Mouse (Mus musculus): ENCODE measurements around the gene Tmprss11a.

DNA sequence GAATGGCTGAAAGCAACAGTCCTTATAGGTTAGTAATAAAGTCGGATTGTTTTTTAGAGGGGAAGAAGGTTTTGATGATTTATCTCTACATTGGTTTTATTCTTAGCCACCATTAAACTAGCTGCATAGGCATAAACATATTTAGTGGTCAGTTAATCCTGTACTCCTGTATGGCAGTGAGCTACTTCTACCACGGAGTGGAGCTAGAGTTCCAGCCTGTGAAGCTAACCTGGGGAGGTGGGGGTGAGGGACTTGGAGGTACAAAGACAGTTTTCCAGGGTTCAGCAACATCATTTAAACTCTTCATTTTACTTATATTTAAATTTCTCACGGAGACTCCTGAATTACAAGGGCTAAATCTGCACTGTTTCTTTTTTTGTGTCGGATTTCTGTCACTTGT is 49.3 kb downstream of the Tmprss11a start:
- TF ChIP-seq IRF4 (IDR thresholded peaks at IDR 0.05; ENCODE audit: low read depth, low read length) (no peak), EP300 (IDR thresholded peaks at IDR 0.05; ENCODE audit: low read length) (no peak), ZNF384 (IDR thresholded peaks at IDR 0.05; ENCODE audit: low read depth, low read length) (no peak), POLR2AphosphoS2 (IDR thresholded peaks at IDR 0.05; ENCODE audit: low read depth, low read length) (no peak), CTCF (conservative IDR thresholded peaks at IDR 0.05 in 1 of 2, IDR thresholded peaks at IDR 0.05 in 1 of 2; ENCODE audit: low read depth in 2 of 2, low read length in 2 of 2) (peak; percentile 31 to 72; a peak in 3 of 4 replicates), MAFK (IDR thresholded peaks at IDR 0.05; ENCODE audit: insufficient replicate concordance, low read length) (no peak), ZC3H11A (IDR thresholded peaks at IDR 0.05; ENCODE audit: low read depth, low read length) (no peak), POLR2A (IDR thresholded peaks at IDR 0.05; ENCODE audit: low read depth, low read length) (no peak), MYC (IDR thresholded peaks at IDR 0.05; ENCODE audit: low read depth, low read length) (no peak), MAX (IDR thresholded peaks at IDR 0.05; ENCODE audit: low read length) (no peak), USF1 (IDR thresholded peaks at IDR 0.05; ENCODE audit: low read depth, low read length) (no peak), CHD1 (IDR thresholded peaks at IDR 0.05; ENCODE audit: low read depth, low read length) (no peak), CHD2 (IDR thresholded peaks at IDR 0.05; ENCODE audit: low read length) (no peak)
